Mouse (Mus musculus): Measurements from ENCODE around the gene Gm28036. TPM values are rescaled to one million over a fixed set of nuclear protein-coding genes. Genes with fewer than 3 reads are reported as not detected.
A peak's percentile ranks its signal among the peaks of the same experiment; 100 is the strongest.
"Not testable (repeated sequence)": the region's sequence is repeated elsewhere in the genome, so short reads cannot be mapped to it uniquely, and the experiment has no call there.

Gene Gm28036
- polyA plus RNA-seq, 1 experiment from 2014 or later = 9.4 TPM

GRCm38 (mm10) chr2:156112080-156112423 is 14.8 kb downstream of the Gm28036 start:
- peak overlapping the region; percentile 64 for H3K4me2 ChIP-seq (ENCODE audit: low read length)
- not testable (repeated sequence) for H3K9me3 ChIP-seq (ENCODE audit: control insufficient read depth, low read length); H3K27me3 ChIP-seq (ENCODE audit: control insufficient read depth, insufficient read depth, low read length); ATAC-seq (ENCODE audit: insufficient number of reproducible peaks, insufficient read depth, low FRiP score, low read depth); H3K36me3 ChIP-seq (ENCODE audit: control insufficient read depth, insufficient read depth, low read length)
- H3K27ac ChIP-seq (replicated peaks in 1 of 2; ENCODE audit: control insufficient read depth in 1 of 2, insufficient read depth in 1 of 2, low read depth in 2 of 2, low read length in 2 of 2) = peak overlapping the region; percentile 66 to 90
- peak overlapping the region; percentile 80 to 93 for H3K4me3 ChIP-seq (ENCODE audit: control insufficient read depth in 1 of 2, insufficient read depth in 1 of 2, low read depth in 1 of 2, low read length in 2 of 2)
- peaks cover 2 to 16% of the 10 kb centered on the region in 2 experiments; a peak in 3 of 4 replicates for H3K4me1 ChIP-seq (ENCODE audit: control insufficient read depth in 2 of 2, insufficient read depth in 2 of 2, low read length in 2 of 2)
- H3K9ac ChIP-seq (ENCODE audit: low read length) = peak overlapping the region; percentile 93
- WGBS = 21% methylated on average over 5 of the region's 5 CpGs

DNA sequence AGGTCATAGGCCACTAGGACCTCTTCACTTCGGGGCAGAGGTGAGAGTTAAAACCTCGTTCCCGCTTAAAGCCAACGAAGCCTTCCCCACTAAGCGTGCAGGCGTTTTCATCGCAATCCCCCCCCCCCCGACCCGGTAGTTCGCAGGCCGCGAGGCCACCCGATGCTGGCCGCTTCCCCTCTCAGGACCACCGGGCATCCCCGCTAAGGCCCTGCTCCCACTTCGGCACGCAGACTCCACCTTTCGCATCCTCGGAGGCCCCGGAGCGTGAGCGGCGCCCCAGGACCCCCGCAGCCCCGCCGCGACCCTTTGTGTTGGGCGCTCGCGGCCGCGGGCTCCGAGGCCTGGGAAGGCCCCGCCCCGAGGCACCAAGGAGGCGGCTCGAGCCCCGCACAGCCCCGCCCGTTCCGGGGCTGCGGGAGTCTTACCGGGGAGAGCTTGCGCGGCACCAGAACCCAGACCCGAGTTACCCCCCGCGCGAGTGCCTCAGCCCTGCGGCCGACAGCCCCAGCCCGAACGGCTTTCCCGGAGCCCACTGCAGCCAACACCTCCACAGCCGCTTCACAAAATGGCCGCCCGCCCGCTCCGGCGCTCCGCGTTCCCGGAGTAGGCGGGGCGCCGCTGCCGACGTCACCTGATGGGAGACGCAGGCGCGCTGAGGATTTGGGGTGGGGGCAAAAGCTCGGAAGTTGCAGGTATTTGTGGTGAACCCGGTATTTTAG is 15.4 kb downstream of the Gm28036 start, which contains the start of the genes Cpne1 and Rbm12:
TSS of gene Cpne1 (minus strand) at position 608 of the 722 bp plus-strand sequence.
TSS of gene Rbm12 (minus strand) at position 621 of the 722 bp plus-strand sequence.
- H3K4me2 ChIP-seq (ENCODE audit: low read length) = peak within 1 kb of the TSS; percentile 71
- peak within 1 kb of the TSS; percentile 93 for H3K9ac ChIP-seq (ENCODE audit: low read length)
- H3K27ac ChIP-seq (replicated peaks in 1 of 2; ENCODE audit: control insufficient read depth in 1 of 2, insufficient read depth in 1 of 2, low read depth in 2 of 2, low read length in 2 of 2) = peak within 1 kb of the TSS; percentile 72 to 90
- H3K36me3 ChIP-seq (ENCODE audit: control insufficient read depth, insufficient read depth, low read length) = no peaks in the 10 kb centered on the region
- peak within 1 kb of the TSS; percentile 80 to 93 for H3K4me3 ChIP-seq (ENCODE audit: control insufficient read depth in 1 of 2, insufficient read depth in 1 of 2, low read depth in 1 of 2, low read length in 2 of 2)
- H3K27me3 ChIP-seq (ENCODE audit: control insufficient read depth, insufficient read depth, low read length) = no peaks in the 10 kb centered on the region
- under 1% methylated on average over 65 of the region's 74 CpGs for WGBS
- H3K9me3 ChIP-seq (ENCODE audit: control insufficient read depth, low read length) = no peaks in the 10 kb centered on the region
- peaks cover 2 to 16% of the 10 kb centered on the region in 2 experiments; a peak in 3 of 4 replicates for H3K4me1 ChIP-seq (ENCODE audit: control insufficient read depth in 2 of 2, insufficient read depth in 2 of 2, low read length in 2 of 2)
- ATAC-seq (ENCODE audit: insufficient number of reproducible peaks, insufficient read depth, low FRiP score, low read depth) = peak; percentile 89

GRCm38 (mm10) chr2:156110627-156111357 is 16.1 kb downstream of the Gm28036 start:
- H3K4me1 ChIP-seq (ENCODE audit: control insufficient read depth in 2 of 2, insufficient read depth in 2 of 2, low read length in 2 of 2) = peaks cover 2 to 16% of the 10 kb centered on the region in 2 experiments; a peak in 3 of 4 replicates
- no peaks in the 10 kb centered on the region for H3K9me3 ChIP-seq (ENCODE audit: control insufficient read depth, low read length)
- H3K27me3 ChIP-seq (ENCODE audit: control insufficient read depth, insufficient read depth, low read length) = no peaks in the 10 kb centered on the region
- H3K4me3 ChIP-seq (ENCODE audit: control insufficient read depth in 1 of 2, insufficient read depth in 1 of 2, low read depth in 1 of 2, low read length in 2 of 2) = peak overlapping the region; percentile 80 to 93
- peak; percentile 73 for ATAC-seq (ENCODE audit: insufficient number of reproducible peaks, insufficient read depth, low FRiP score, low read depth)
- WGBS = under 1% methylated on average over 16 of the region's 16 CpGs
- H3K9ac ChIP-seq (ENCODE audit: low read length) = peak overlapping the region; percentile 93
- peak overlapping the region; percentile 71 for H3K4me2 ChIP-seq (ENCODE audit: low read length)
- H3K36me3 ChIP-seq (ENCODE audit: control insufficient read depth, insufficient read depth, low read length) = 0 out of 2 replicates have a peak, but pooled peaks cover 4% of the 10 kb centered on the region
- H3K27ac ChIP-seq (replicated peaks in 1 of 2; ENCODE audit: control insufficient read depth in 1 of 2, insufficient read depth in 1 of 2, low read depth in 2 of 2, low read length in 2 of 2) = peak overlapping the region; percentile 72 to 90

- Histone ChIP-seq H3K36me3 (ENCODE audit: control insufficient read depth, insufficient read depth, low read length) (peaks cover 56% of the 10 kb centered on the region), H3K9me3 (ENCODE audit: control insufficient read depth, low read length) (no peaks in the 10 kb centered on the region), H3K27ac (replicated peaks in 1 of 2; ENCODE audit: control insufficient read depth in 1 of 2, insufficient read depth in 1 of 2, low read depth in 2 of 2, low read length in 2 of 2) (no peak overlapping the region), H3K4me1 (ENCODE audit: control insufficient read depth in 2 of 2, insufficient read depth in 2 of 2, low read length in 2 of 2) (peaks cover 0 to 2% of the 10 kb centered on the region in 2 experiments; a peak in 1 of 4 replicates), H3K4me2 (ENCODE audit: low read length) (no peak overlapping the region), H3K27me3 (ENCODE audit: control insufficient read depth, insufficient read depth, low read length) (no peaks in the 10 kb centered on the region), H3K4me3 (ENCODE audit: control insufficient read depth in 1 of 2, insufficient read depth in 1 of 2, low read depth in 1 of 2, low read length in 2 of 2) (no peak overlapping the region), H3K9ac (ENCODE audit: low read length) (no peak overlapping the region)
- 83% methylated on average over 5 of the region's 5 CpGs for WGBS
- no peak for ATAC-seq (ENCODE audit: insufficient number of reproducible peaks, insufficient read depth, low FRiP score, low read depth)
These were observed 35.0 kb downstream of the Gm28036 start for GRCm38 (mm10) chr2:156091926-156092325.

GRCm38 (mm10) chr2:156089799-156090198 is 37.1 kb downstream of the Gm28036 start:
- WGBS = 94% methylated on average over 1 of the region's 1 CpGs
- Histone ChIP-seq H3K27ac (replicated peaks in 1 of 2; ENCODE audit: control insufficient read depth in 1 of 2, insufficient read depth in 1 of 2, low read depth in 2 of 2, low read length in 2 of 2) (no peak overlapping the region), H3K9me3 (ENCODE audit: control insufficient read depth, low read length) (no peaks in the 10 kb centered on the region), H3K9ac (ENCODE audit: low read length) (no peak overlapping the region), H3K4me3 (ENCODE audit: control insufficient read depth in 1 of 2, insufficient read depth in 1 of 2, low read depth in 1 of 2, low read length in 2 of 2) (no peak overlapping the region), H3K4me2 (ENCODE audit: low read length) (no peak overlapping the region), H3K4me1 (ENCODE audit: control insufficient read depth in 2 of 2, insufficient read depth in 2 of 2, low read length in 2 of 2) (peaks cover 2 to 10% of the 10 kb centered on the region in 2 experiments; a peak in 1 of 4 replicates), H3K36me3 (ENCODE audit: control insufficient read depth, insufficient read depth, low read length) (peaks cover 35% of the 10 kb centered on the region), H3K27me3 (ENCODE audit: control insufficient read depth, insufficient read depth, low read length) (no peaks in the 10 kb centered on the region)
- ATAC-seq (ENCODE audit: insufficient number of reproducible peaks, insufficient read depth, low FRiP score, low read depth) = no peak

DNA sequence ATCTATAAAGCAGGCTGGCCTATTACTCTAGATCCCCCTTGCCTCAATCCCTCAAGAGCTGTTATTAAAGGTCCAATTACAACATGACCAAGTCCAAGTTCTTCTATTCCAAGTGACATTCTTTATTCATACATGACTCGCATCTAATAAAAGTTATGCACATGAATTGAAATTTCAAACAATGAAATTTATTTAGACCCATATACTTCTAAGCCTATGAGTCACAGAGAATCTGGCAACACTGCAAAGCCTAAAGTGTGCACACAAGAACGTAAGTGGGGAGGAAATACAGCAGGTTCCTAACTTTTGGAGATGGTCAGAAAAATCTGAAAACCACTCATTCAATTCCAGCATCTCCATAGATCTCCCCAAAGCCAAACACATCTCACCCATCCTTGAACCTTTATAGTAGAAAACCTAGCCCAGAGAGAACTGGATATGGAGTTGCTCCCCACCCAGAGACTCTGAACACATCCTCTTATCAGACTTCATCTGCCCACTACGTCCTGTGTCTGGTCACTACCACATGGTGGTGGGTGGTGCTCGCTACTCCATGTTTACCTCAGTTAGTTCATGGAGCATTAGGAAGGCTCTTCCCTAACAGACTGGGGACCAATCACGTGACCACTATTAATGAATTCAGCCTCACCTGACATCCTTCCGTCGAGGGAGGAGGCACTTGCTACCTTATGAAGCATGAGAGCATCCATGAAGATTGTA is 39.3 kb downstream of the Gm28036 start:
- Histone ChIP-seq H3K4me1 (ENCODE audit: control insufficient read depth in 2 of 2, insufficient read depth in 2 of 2, low read length in 2 of 2) (peaks cover 2 to 14% of the 10 kb centered on the region in 2 experiments; a peak in 1 of 4 replicates), H3K9me3 (ENCODE audit: control insufficient read depth, low read length) (no peaks in the 10 kb centered on the region), H3K36me3 (ENCODE audit: control insufficient read depth, insufficient read depth, low read length) (peaks cover 24% of the 10 kb centered on the region), H3K9ac (ENCODE audit: low read length) (no peak overlapping the region), H3K27ac (replicated peaks in 1 of 2; ENCODE audit: control insufficient read depth in 1 of 2, insufficient read depth in 1 of 2, low read depth in 2 of 2, low read length in 2 of 2) (no peak overlapping the region), H3K4me2 (ENCODE audit: low read length) (no peak overlapping the region), H3K27me3 (ENCODE audit: control insufficient read depth, insufficient read depth, low read length) (no peaks in the 10 kb centered on the region), H3K4me3 (ENCODE audit: control insufficient read depth in 1 of 2, insufficient read depth in 1 of 2, low read depth in 1 of 2, low read length in 2 of 2) (no peak overlapping the region)
- 84% methylated on average over 7 of the region's 7 CpGs for WGBS
- ATAC-seq (ENCODE audit: insufficient number of reproducible peaks, insufficient read depth, low FRiP score, low read depth) = no peak

DNA sequence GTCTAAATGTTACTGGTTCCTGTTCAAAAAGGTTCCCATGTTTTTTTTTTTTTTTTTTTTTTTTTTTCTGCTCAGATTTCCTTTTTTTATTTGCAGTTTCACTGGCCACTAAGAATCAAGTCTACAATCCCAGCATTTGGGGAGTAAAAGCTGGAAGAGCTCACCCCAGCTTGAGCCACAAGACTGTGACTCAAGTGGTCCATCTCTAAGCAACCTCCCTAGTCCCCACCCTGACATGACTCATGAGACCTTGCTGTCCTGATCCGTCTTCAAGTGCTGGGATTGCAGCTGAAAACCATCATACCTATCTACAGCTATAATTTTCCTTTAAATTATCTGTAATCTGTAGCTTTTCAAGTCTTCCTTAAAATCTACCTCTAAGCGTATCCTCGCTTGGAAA is 42.4 kb downstream of the Gm28036 start:
- no peak overlapping the region for H3K4me3 ChIP-seq (ENCODE audit: control insufficient read depth in 1 of 2, insufficient read depth in 1 of 2, low read depth in 1 of 2, low read length in 2 of 2)
- no peak overlapping the region for H3K27ac ChIP-seq (replicated peaks in 1 of 2; ENCODE audit: control insufficient read depth in 1 of 2, insufficient read depth in 1 of 2, low read depth in 2 of 2, low read length in 2 of 2)
- H3K4me2 ChIP-seq (ENCODE audit: low read length) = no peak overlapping the region
- peaks cover 9 to 29% of the 10 kb centered on the region in 2 experiments; a peak in 3 of 4 replicates for H3K4me1 ChIP-seq (ENCODE audit: control insufficient read depth in 2 of 2, insufficient read depth in 2 of 2, low read length in 2 of 2)
- peaks cover 13% of the 10 kb centered on the region for H3K36me3 ChIP-seq (ENCODE audit: control insufficient read depth, insufficient read depth, low read length)
- H3K27me3 ChIP-seq (ENCODE audit: control insufficient read depth, insufficient read depth, low read length) = no peaks in the 10 kb centered on the region
- ATAC-seq (ENCODE audit: insufficient number of reproducible peaks, insufficient read depth, low FRiP score, low read depth) = no peak
- WGBS = 85% methylated on average over 3 of the region's 3 CpGs
- H3K9ac ChIP-seq (ENCODE audit: low read length) = no peak overlapping the region
- no peaks in the 10 kb centered on the region for H3K9me3 ChIP-seq (ENCODE audit: control insufficient read depth, low read length)

All from heart, embryonic 14.5 days (tissue).